Mouse (Mus musculus) large intestine, adult 2 months (tissue): ENCODE data around the gene Il1f5. TPM values are rescaled to one million over a fixed set of nuclear protein-coding genes. Genes with fewer than 3 reads are reported as not detected.

Source experiments
- DNase-seq: peaks from one replicate; pipeline ENCODE4 v3.0.0-alpha.2; 2012; ENCODE audit warnings: low read depth, low spot score
- WGBS: fragments of 180-500 bp; shearing (Covaris S2); methylation state at CpG from one replicate; pipeline ENCODE4 v1.1.7; 2018; 5-methylcytosine and 5-hydroxymethylcytosine counted together
- polyA plus RNA-seq: library from polyadenylated mRNA; depleted of rRNA; stranded (reverse); fragments of >200 nt; gene quantifications from 2 replicates; pipeline ENCODE4 v1.2.3, GENCODE M21; 2012; rRNA removed

Gene Il1f5
- polyA plus RNA-seq, result not detected in 2 replicates

- DNase-seq, result no peak
Observed at GRCm38 (mm10) chr2:24276654-24277053, at the start of gene Il1f5. Il1f5 (plus strand) TSS chr2:24276954.

- DNase-seq, result no peak
- WGBS, result 78% methylated on average over 2 of the region's 2 CpGs
Observed at GRCm38 (mm10) chr2:24227191-24227590, 49.6 kb upstream of the Il1f5 start.

- 72% methylated on average over 1 of the region's 1 CpGs for WGBS
- no peak for DNase-seq
Observed at GRCm38 (mm10) chr2:24267503-24267902, 9.3 kb upstream of the Il1f5 start.

- WGBS, result 80% methylated on average over 2 of the region's 2 CpGs
- no peak for DNase-seq
Observed at GRCm38 (mm10) chr2:24273619-24274018, 3.1 kb upstream of the Il1f5 start.

- 33% methylated on average over 1 of the region's 1 CpGs for WGBS
- DNase-seq, result no peak
Observed at GRCm38 (mm10) chr2:24275146-24275545, 1.6 kb upstream of the Il1f5 start.

- 72% methylated on average over 5 of the region's 5 CpGs for WGBS
- DNase-seq, result no peak
Observed at GRCm38 (mm10) chr2:24290896-24291295, 14.1 kb downstream of the Il1f5 start, which contains the start of gene Il1f10. Il1f10 (plus strand) TSS chr2:24291196.

GRCm38 (mm10) chr2:24294616-24295015 lies 17.9 kb downstream of the Il1f5 start:
- 23% methylated on average over 1 of the region's 1 CpGs for whole genome bisulfite sequencing
- no peak for DNase-seq

- 2% methylated on average over 3 of the region's 3 CpGs for WGBS
- DNase-seq, result peak; percentile 55
Observed at GRCm38 (mm10) chr2:24296837-24297236, 20.1 kb downstream of the Il1f5 start.

GRCm38 (mm10) chr2:24311302-24312001 lies 34.7 kb downstream of the Il1f5 start:
- DNase-seq, result no peak
- 46% methylated on average over 6 of the region's 6 CpGs for WGBS

- WGBS, result 28% methylated on average over 1 of the region's 1 CpGs
- peak; percentile 38 for DNase-seq
Observed at GRCm38 (mm10) chr2:24316919-24317318, 40.2 kb downstream of the Il1f5 start.

GRCm38 (mm10) chr2:24317919-24318598 lies 41.3 kb downstream of the Il1f5 start:
- no peak for DNase-seq
- 53% methylated on average over 4 of the region's 4 CpGs for WGBS

Other genes with a start within 250 kb of the Il1f5 start
- gene Hnmt, start 227.6 kb upstream of the Il1f5 start, polyA plus RNA-seq, result 0.32 and 0.69 TPM in 2 replicates
- not detected in 2 replicates for gene Tbpl2, start 180.4 kb upstream of the Il1f5 start, polyA plus RNA-seq
- gene Il1f8, start 123.8 kb upstream of the Il1f5 start, polyA plus RNA-seq, result not detected in 2 replicates
- not detected in 2 replicates for gene Il1f9, start 90.5 kb upstream of the Il1f5 start, polyA plus RNA-seq
- not detected in 2 replicates for gene Il1f6, start 61.5 kb upstream of the Il1f5 start, polyA plus RNA-seq
- not detected in 2 replicates for gene Il1f10, start 14.2 kb downstream of the Il1f5 start, polyA plus RNA-seq
- gene Il1rn, start 59.9 kb downstream of the Il1f5 start, polyA plus RNA-seq, result 2.9 and 3.4 TPM in 2 replicates
- 20.1 and 23.3 TPM in 2 replicates for gene Psd4, start 90.6 kb downstream of the Il1f5 start, polyA plus RNA-seq
- 5.7 and 9.1 TPM in 2 replicates for gene Pax8, start 198.6 kb downstream of the Il1f5 start, polyA plus RNA-seq